Mouse (Mus musculus) adrenal gland, postnatal 14 days (tissue): Measurements from ENCODE around the gene Gm28102. TPM values are rescaled to one million over a fixed set of nuclear protein-coding genes. Genes with fewer than 3 reads are reported as not detected.
"Not testable (repeated sequence)": the region's sequence is repeated elsewhere in the genome, so short reads cannot be mapped to it uniquely, and the experiment has no call there.

Experiments
- DNase-seq: peaks from one replicate; pipeline ENCODE4 v3.0.0; 2021; ENCODE audit warnings: mixed read lengths
- long read RNA-seq, 2 experiments: library from polyadenylated mRNA; stranded (forward); transcript quantifications; one replicate each; pipeline ENCODE4 v2.0.0; 2021
- total RNA-seq: library from RNA; stranded (reverse); gene quantifications from 2 replicates; pipeline ENCODE4 v1.2.3, GENCODE M21; 2021

Gene Gm28102
- not detected in 2 replicates for total RNA-seq
- long read RNA-seq, experiment 1, result 0 reads
- long read RNA-seq, experiment 2, result 0 reads

GRCm38 (mm10) chrY:88053015-88053414, at the start of gene Gm28102:
Gm28102 (plus strand) TSS chrY:88053315.
- not testable (repeated sequence) for DNase-seq
